Mouse (Mus musculus) monocyte, adult 5-6 weeks (primary cell): ENCODE results near the gene Glipr1l2. TPM values are rescaled to one million over a fixed set of nuclear protein-coding genes. Genes with fewer than 3 reads are reported as not detected.
"Not testable (repeated sequence)": the region's sequence is repeated elsewhere in the genome, so short reads cannot be mapped to it uniquely, and the experiment has no call there.

Source experiments
- ATAC-seq: fragments of 153-309, 156-312 bp; replicated peaks from 2 replicates; pipeline ENCODE4 v1.8.0; 2017; ENCODE audit warnings: mild to moderate bottlenecking; ENCODE audit not compliant: low TSS enrichment, insufficient number of reproducible peaks, severe bottlenecking, poor library complexity, low FRiP score
- total RNA-seq: library from RNA; stranded (forward); fragments of 200-1000, 200-491, 200-594 nt; gene quantifications from 3 replicates; pipeline ENCODE4 v1.2.3, GENCODE M21; 2017

The Glipr1l2 gene
- not detected in 3 replicates for total RNA-seq

GRCm38 (mm10) chr10:112083157-112083556 lies at the start of gene Glipr1l2:
Glipr1l2 (plus strand) TSS chr10:112083354.
- ATAC-seq: no peak

- not testable (repeated sequence) for ATAC-seq
These were observed 39.6 kb upstream of the Glipr1l2 start for GRCm38 (mm10) chr10:112043523-112043922.

GRCm38 (mm10) chr10:112044283-112044682 lies 38.9 kb upstream of the Glipr1l2 start:
- ATAC-seq: not testable (repeated sequence)

GRCm38 (mm10) chr10:112051220-112051619 lies 31.9 kb upstream of the Glipr1l2 start:
- 0 out of 2 replicates have a peak, but pooled peaks have one; percentile 40 for ATAC-seq

GRCm38 (mm10) chr10:112051956-112052355 lies 31.2 kb upstream of the Glipr1l2 start:
- ATAC-seq: not testable (repeated sequence)

- peak; percentile 47; the same call in 1 of the 2 replicates for ATAC-seq
These were observed 23.2 kb upstream of the Glipr1l2 start, which contains the start of gene Glipr1l1 for GRCm38 (mm10) chr10:112059702-112060582. Glipr1l1 (plus strand) TSS chr10:112060189.

GRCm38 (mm10) chr10:112060583-112060934 lies 22.6 kb upstream of the Glipr1l2 start:
- not testable (repeated sequence) for ATAC-seq

- ATAC-seq: no peak
These were observed 3.1 kb upstream of the Glipr1l2 start for GRCm38 (mm10) chr10:112080044-112080443.

GRCm38 (mm10) chr10:112105785-112106184 lies 22.6 kb downstream of the Glipr1l2 start:
- ATAC-seq: not testable (repeated sequence)

- ATAC-seq: no peak
These were observed 27.2 kb downstream of the Glipr1l2 start for GRCm38 (mm10) chr10:112110401-112110800.

GRCm38 (mm10) chr10:112125090-112125489 lies 41.9 kb downstream of the Glipr1l2 start:
- not testable (repeated sequence) for ATAC-seq

- not testable (repeated sequence) for ATAC-seq
These were observed 44.6 kb downstream of the Glipr1l2 start for GRCm38 (mm10) chr10:112127682-112128230.

GRCm38 (mm10) chr10:112132194-112132593 lies 49.0 kb downstream of the Glipr1l2 start:
- ATAC-seq: no peak

- ATAC-seq: no peak
These were observed 55.1 kb downstream of the Glipr1l2 start for GRCm38 (mm10) chr10:112138050-112138870.

GRCm38 (mm10) chr10:112138871-112139430 lies 55.8 kb downstream of the Glipr1l2 start:
- ATAC-seq: no peak

GRCm38 (mm10) chr10:112139834-112140233 lies 56.7 kb downstream of the Glipr1l2 start:
- peak; percentile 91 for ATAC-seq
